Mouse (Mus musculus) MN1 (cell line): ENCODE measurements around the gene Tubb4b.

Experiments
- DNase-seq: peaks from one replicate; pipeline ENCODE4 v3.0.0-alpha.2; 2016; ENCODE audit warnings: low spot score

Gene Tubb4b

DNA sequence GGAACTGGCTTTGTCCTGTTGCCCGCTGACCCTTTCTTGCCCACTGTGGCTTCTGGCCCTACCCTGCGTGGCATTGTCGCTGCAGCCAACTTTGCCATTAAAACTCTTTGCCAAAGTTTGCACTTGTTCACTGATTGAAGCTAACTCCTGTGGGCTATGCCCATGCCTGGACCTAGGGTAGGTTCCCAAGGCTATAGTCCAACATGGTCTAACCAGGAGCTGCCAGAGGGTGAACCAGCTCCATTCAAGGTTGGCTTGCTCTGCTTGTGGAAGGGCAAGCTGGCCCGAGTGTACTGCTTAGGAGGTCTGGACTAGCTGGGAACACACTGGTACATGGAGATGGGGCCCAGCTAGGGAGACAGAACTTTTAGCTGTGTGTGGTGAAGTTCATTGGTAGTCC, 19.6 kb upstream of the Tubb4b start:
- no peak for DNase-seq

DNA sequence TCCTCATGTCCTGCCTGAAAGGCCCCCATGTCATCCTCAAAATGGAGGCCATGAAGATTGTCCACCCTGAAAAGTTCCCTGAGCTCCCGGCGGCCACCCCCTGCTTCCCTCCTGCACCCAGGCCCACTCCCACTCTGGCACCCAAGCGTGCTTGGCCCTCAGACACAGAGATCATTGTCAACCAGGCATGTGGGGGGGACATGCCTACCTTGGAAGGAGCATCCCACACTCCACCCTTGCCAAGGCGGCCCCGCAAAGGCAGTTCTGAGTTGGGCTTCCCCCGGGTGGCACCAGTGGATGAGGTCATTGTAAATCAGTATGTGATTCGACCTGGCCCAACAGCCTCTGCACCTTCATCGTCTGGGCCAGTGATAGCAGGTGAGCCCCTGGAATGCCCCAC, 18.8 kb upstream of the Tubb4b start:
- DNase-seq, result no peak

DNA sequence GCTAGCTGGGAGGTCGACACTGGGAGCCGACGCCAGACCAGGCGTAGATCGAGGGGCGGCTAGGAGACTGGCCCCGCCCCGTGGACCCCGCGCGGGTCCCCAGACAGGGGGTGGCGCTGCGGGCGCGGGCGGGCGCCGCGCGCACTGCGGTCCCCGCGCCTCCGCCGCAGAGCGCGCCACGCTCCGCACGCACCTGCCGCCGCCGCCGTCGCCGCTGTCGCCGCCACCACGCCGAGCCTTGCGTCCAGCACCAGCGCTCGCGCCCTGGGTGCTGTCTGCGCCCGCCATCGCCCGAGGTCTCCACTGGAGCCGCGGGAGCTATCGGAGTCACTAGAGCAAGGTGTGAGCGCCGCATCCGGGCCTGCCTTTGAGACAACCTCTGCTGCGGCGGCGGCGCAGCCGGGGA, 17.6 kb upstream of the Tubb4b start, which contains the start of the genes Rnf208 and Cysrt1:
TSS of gene Rnf208 (plus strand) at position 155 of the 406 bp plus-strand sequence.
TSS of gene Cysrt1 (minus strand) at position 352 of the 406 bp plus-strand sequence.
- peak; percentile 30 for DNase-seq

DNA sequence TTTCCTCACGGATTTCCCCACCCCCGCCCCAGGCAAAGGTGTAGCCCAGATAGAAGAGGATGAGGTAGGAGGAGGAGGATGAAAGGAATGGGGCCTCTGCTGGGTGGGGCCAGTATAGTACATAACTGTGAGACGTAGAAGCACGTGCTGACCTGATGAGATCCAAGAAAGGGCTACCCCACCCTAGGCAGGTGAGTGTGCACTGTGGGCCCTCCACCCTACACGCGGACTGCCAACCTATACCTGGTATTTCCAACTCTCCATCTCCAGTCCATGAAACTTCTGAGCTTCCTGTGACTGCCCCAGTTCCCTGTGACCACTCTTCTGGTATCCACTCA, 16.9 kb upstream of the Tubb4b start:
- no peak for DNase-seq

DNA sequence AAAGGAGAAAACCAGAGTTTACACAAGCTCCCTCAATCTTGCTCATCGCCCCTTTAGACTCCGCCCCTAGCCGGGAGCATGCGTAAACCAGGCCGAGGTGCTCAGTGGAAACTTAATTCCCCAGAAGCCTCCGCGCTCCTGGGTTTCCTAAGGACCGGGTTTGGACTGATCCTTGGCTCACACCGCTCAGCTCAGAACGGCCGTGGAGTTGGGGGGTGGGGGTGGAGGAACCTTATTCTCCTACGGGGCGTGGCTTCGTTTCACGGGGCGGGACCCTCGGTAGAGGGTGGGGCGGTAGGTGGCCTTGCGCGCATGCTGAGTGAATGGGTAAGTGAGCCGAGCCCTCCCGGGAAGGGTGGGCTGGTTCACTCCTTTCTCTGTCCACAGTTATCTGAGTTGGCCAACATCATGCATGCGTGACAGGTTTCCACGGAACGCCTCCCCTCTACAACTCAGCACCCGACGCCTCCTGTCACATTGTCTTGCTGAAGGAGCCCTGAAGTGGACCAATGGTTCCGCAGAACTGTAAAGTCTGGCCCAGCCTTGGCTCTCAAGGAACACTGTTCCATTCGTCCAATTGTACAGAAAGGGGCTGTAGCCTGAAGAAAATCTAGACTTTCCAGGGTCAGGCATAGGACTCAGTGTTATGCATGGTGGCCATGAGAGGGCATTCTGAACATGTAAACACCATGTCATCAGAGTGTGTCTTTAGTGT, 16.4 kb upstream of the Tubb4b start:
- DNase-seq, result peak; percentile 68

DNA sequence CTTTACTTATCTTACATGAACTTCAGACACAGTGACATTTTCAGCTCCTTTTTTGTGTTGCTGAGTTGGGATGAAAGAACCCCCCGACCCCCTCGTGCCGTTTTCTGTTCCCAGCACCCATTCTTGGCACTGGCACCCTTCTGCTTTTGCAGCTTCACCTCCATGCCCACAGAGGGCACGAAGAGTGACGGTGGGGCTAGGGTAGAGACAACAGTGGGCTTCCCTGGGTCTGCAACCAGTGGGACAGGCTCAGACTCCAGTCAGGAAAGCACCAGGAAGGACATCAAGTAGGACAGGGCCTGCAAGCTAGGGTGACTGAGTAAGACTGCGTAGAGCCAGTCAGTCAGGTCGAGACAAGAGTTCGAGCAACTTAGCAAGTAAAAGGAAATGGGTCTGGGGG, 15.8 kb upstream of the Tubb4b start:
- no peak for DNase-seq

DNA sequence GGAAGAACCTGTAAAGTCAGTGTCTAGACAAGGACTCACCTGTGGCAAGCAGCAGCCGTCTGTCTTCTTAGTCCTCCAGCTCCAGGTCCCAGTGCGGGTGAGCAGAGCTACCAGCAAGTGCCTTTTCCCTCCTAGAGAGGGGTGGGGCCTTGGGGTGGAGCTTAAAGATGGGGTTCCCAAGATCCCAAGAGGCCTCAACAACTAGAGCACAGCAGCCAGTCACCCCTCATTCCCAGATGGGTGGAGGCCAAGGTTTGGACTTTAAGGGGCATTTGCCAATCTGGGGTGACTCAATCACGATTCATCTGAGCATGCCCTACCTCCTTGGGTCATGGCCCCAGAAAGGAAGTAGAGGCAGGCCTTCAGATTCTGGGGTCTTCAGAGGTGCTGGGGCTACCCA, 15.3 kb upstream of the Tubb4b start:
- DNase-seq, result no peak

DNA sequence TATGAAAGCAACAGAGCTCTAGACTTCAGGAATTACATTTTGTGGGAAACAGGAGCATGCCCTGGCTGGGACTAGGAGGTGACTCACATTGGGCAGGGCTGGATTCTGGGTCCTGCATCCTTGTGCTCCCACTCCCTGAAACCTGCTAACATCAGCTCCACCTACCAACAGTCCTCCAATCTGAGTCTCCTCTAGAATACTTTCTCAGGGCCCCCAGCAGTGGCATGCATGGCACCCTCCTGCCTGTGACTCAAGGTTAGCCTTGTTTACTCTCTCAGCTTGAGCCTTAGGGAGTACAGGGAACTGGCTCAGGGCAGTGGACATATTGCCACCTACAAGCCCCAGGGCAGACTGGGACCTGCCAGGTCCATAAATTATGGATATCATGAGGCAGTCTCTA, 13.6 kb upstream of the Tubb4b start:
- DNase-seq, result no peak

DNA sequence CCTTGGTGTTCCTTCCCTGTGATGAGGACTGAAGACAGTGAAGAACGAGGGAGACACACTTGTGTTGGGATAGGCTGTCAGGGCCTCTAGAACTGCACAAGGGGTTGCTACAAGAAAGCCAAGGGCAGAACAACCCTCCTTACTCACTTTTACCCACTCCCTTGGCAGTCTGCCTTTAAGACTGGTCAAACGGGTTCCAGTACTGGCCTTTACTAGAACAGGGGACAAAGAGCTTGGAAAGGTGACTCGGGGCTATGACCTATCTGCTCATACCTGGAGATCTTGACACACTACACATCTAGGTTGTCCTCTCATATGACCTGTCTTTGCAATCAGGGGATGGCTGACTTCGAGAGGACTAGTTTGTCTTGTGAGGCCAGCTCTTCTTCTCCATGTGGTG, 13.0 kb upstream of the Tubb4b start:
- DNase-seq, result no peak

DNA sequence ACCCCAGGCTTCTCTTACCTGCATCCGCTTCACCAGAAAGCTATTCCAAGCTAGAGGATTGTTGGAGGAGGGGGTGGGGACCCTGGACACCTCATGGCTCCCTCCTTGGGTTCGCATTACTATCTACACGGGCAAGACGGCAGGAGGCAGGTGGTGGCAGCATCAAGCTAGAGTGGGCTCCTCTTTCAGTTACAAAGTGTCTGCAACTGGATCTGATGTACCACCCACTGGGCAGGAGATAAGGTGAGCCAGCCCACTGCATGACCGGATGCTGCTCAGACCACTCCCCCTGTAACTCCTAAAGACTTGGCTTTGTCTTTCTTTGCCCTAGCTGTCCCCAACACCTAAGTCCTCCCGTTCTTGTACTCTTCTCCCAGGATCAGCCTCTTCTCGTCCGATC, 12.1 kb upstream of the Tubb4b start, which contains the start of gene Rnf224:
TSS of gene Rnf224 (minus strand) at position 174 of the 400 bp plus-strand sequence.
- no peak for DNase-seq

DNA sequence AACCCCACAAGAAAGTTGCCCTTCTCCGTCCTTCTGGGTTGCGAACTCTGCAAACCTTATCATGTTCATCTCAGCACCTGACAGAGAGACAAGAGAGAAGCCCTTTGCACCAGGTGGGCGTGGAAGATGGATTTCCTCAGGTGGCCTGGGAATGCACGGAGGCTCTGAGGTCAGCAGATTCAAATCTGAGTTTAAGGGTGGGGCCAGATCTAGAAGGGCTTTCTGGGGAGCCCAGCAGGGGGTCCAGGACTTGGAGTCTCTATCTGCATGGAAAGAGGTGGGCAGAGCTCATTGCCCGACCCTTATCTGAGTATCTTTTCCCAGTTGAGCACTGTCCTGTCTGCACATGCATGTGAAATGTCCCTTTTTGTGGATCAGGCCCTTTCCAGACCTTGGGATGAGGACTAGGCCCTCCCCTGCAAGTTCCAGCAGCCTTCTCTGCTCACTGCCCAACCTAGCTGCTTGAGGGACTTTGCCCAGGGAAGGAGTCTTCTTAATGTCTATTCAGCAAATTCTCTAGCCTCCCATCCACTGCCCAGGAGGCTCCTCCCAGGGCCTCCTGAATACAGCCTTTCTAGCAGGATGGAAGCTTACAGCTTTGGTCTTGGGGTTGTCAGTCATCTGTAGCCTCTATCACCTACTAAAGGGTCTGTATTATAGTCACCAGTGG, 10.2 kb upstream of the Tubb4b start:
- DNase-seq, result no peak

DNA sequence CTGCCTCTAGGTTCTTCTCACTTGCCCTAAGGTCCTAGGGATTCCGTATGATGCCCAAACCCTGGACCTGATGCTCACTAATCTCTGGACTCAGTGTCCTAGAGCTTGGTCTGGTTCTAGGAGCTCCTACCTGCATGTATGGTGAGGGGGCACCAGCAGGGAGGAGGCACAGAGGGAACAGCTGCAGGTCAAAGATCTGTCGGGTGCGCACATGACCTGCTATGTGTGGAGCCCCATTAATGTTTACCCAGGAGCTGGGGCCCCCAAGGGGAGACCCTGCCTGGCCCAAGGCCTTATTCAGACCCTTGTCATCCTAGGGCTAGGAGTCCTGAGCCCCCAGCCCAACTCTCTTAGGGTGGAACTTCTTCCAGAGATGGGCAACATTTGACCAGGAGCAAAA, 9.5 kb upstream of the Tubb4b start, which contains the start of gene Slc34a3:
TSS of gene Slc34a3 (minus strand) at position 315 of the 400 bp plus-strand sequence.
- DNase-seq, result no peak

DNA sequence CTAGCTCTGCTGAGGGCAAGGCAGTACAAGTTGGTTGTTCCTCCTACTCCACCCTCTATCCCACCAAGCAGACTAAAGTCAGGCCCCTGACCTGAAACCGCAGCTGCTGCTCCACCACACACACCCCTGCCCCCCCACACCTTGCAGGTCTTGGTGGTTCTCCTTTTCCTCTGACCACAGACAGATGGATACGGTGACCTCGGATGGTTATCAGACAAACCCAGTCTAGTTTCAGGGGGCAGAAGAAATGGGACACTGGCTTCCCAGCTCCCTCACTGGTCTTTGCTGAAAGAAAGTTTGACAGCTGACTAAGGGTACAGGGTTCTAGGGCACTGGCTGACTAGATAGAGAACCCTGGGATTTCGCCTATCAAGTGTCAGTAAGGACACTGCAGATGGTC, 8.9 kb upstream of the Tubb4b start:
- DNase-seq, result no peak

DNA sequence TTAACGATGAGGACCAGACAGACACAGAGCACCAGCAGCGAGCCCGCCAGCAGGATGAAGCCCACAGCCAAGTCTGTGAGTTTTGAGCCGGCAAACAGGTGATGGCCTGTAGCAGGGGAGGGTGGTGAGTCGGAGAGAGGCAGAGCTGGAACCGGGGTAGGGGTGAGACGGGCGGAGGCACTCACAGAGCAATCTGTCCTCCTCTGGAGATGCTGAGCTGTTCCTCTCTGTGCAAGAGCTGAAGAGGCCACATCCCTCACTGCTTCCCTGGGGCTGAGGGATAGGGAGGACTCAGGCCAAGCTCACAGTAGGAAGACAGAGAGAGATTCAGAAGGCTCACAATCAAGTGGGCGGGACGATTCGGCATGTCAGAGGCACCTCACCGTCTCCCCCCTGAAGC, 6.5 kb upstream of the Tubb4b start:
- DNase-seq, result no peak

DNA sequence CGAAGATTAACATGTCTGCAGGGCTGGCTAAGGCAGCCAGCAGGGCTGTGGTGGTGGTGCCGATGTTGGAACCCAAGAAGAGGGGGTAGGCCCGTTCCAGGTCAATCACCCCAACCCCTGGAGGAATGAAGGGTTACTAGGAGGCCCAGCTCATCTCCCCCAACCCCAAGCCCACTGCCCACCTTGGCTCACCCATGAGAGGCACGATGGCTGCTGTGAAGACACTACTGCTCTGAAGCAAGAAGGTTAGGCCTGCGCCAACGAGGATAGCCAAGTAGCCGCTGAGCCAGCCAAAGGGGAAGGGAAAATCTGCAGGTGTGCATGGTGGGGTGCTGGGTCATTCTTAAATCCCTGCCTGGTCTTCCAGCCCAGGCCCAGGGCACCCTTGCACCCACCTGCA, 6.1 kb upstream of the Tubb4b start:
- no peak for DNase-seq

DNA sequence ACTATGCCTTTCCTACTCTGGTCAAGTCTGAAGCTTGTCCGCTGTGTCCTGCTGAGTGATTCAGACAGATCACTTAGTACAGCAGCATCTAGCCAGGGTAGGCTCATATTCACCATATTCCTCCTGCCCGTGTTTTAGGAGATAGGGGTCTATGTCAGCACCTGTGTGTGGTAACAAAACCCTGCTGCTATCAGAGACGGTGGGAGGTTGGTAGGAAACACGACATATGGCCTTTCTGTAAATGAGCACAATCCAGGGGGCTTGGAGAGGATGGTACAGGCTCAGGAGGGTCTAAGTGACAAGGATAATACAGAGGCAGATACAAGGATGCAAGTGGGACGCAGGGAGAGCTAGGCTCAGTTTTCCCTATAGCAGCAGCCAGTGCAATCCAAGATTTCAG, 5.1 kb upstream of the Tubb4b start:
- no peak for DNase-seq

DNA sequence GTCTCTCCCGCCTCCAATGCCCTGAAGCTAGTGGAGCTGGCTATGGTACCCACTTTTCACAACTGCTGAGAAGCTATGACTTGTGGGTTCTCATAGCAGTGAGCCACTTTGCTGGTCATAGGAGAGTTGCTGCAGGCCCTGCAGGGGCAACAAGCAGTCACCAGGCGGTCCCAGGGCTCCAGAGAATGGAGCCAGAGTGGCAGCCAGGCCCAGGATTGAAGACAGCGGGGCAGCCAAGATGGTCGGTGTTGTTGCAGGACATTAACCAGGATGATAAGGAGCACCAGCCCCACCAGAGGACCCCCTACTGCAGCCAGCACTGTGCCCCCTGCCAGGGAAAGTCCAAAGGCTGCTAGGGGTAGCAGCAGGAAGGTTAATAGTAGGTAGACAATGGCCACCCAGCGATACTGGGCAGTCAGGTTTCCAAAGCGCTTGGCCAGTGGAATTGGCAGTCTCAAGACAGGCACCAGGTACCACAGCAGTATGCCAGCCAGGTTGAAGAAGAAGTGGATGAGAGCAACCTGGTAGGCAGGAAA, 4.6 kb upstream of the Tubb4b start:
- DNase-seq, result no peak

DNA sequence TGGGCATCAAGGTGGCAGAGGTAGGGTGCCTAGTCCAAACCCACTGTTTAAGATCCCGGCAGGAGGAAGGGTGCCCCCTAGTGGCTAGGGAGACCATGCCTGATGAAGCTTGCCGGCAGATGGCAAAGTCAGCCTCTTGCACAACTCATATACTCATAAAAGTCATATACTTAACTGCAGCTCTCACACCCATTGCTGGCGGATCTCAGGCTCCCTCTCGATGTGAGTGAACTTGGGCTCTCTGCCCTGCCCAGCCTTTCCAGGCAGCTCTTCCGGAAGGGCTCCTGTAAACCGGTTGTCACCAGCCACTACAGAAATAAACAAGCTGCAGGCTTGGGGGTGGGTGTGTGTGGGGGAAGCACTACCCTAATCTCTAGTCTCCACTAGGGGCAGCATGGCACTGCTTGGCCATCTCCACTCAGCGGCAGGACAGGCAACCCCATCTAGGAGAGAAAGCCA, 4.0 kb upstream of the Tubb4b start:
- peak; percentile 86 for DNase-seq

DNA sequence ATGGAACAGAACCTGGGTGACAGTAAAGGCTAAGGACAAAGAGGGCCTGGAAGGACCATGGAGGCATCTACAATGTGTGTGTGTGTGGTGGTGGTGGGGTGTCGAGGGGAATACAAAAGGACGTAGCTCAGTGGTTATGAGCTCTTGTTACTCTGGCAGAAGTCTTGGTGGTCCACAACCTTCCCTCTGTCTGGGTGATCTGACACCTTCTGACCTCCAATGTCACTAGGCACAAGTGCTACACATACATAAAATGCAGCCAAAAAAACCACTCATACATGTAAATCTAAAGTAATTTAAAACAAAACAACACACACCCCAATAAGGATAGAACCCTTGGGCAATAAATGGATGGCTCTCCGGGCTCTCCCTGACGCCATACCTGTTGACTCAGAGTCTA, 2.9 kb upstream of the Tubb4b start:
- DNase-seq, result no peak

DNA sequence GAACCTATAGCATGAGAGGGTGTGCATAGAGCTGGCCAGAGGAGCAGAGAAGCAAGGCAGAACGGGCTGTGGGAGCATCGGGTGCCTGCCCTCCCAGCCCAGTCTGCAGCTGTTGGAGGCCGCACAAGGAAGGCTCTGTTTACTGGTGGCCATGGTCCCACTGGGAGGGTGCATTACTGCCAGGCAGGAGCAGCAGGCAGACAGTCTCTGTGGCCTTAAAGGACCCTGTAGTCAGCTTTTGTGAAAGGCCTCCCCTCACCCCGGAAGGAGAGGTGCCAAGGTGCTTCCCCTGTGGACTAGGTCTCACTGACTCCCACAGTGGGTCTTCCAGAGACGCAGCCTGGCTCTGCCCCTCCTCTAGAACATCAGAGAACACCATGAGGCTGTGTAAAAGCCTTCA, 2.4 kb upstream of the Tubb4b start:
- no peak for DNase-seq

DNA sequence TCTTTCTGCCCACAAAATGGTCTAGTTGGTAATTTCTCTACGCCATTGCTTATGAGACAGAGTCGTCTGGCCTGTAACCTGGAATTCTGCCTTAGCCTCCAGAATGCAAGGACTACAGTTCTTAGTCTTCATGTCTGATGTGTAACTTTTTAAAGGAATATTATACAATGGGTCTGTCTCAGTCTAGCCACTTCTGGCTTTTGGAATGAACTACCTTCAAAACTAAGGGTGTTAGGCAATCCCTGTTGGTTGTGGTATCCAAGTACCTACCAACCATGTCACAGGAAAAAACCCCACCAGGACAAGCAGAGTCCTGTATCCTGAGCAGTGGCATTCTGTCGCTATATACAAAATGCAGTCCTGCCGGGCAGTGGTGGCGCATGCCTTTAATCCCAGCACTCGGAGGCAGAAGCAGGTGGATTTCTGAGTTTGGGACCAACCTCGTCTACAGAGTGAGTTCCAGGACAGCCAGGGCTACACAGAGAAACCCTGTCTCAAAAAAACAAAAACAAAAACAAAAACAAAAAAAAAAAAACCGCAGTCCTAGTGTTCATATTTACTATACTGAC, 1.4 kb upstream of the Tubb4b start:
- no peak for DNase-seq

DNA sequence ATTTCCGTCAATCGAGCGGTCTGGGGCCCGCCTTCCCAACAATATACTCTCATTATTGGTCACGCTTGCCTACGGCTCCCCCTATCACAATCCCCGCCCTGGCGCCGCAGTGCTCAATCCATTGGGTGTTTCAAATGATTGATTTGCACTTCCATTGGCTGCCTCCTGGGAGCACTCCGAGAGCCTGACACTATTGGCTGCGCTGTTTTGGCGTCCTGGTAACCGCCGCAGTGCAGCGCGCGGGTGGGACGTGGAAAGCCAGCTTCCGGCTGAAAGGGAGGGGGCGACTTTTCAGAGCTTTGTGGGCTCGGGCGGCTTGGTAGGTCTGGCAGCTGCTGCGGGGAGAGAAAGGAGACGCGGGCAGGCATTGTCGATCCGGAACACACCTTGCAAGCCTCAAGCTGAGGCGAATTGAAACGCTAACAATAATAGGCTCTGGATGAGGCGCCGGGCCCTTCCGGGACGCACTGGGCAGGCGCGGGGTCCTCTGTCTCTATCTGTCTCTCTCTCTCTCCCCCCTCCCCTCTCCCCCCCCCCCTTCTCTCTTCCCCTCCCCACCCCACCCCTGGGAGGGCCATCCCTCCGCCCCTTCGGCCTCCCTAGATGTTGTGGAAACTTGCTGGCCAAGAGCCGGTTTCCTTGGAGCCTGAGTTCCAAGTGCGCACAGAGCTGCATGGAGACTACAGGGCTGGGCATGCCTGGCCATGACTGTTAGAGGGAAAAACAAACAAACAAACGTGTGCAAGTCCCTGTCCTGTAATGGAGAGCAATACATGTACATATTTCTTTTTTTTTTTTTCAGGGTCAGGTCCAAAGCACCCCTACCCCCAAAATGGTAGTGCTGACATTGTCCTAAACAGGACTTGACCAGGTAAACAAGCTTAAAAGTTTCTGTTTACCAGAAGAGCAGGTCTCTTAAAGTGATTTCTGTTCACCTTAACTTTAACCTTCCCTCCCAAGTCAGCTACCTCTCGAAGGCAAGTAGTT, 557 bp upstream of the Tubb4b start:
- peak; percentile 99 for DNase-seq
